Mouse (Mus musculus) midbrain, embryonic 10.5 days (tissue): ENCODE measurements around the gene Atp6v1g3. TPM values are rescaled to one million over a fixed set of nuclear protein-coding genes. Genes with fewer than 3 reads are reported as not detected.

Experiments used
- DNase-seq: peaks from one replicate; pipeline ENCODE4 v3.0.0-alpha.2; 2017; ENCODE audit warnings: low spot score
- H3K27ac ChIP-seq: fragments of 300-500 bp; sonication (generic); replicated peaks from 2 replicates; pipeline ENCODE4 v1.5.1; 2016; ENCODE audit warnings: mild to moderate bottlenecking
- H3K27me3 ChIP-seq: fragments of 300-500 bp; sonication (generic); 2 replicates; pipeline ENCODE4 v1.6.1; 2016; ENCODE audit warnings: low read depth, mild to moderate bottlenecking; ENCODE audit not compliant: poor library complexity, severe bottlenecking
- H3K36me3 ChIP-seq: fragments of 300-500 bp; sonication (generic); 2 replicates; pipeline ENCODE4 v1.6.1; 2016; ENCODE audit warnings: mild to moderate bottlenecking, moderate library complexity
- H3K4me1 ChIP-seq: fragments of 300-500 bp; sonication (generic); 2 replicates; pipeline ENCODE4 v1.6.1; 2016
- H3K4me3 ChIP-seq: fragments of 300-500 bp; sonication (generic); 2 replicates; pipeline ENCODE4 v1.5.1; 2016; ENCODE audit warnings: mild to moderate bottlenecking, moderate library complexity
- H3K9me3 ChIP-seq: fragments of 300-500 bp; sonication (generic); replicated peaks from 2 replicates; pipeline ENCODE4 v1.6.1; 2016; ENCODE audit warnings: mild to moderate bottlenecking
- WGBS: fragments of 180-500 bp; shearing (Covaris S2); methylation state at CpG from one replicate; pipeline ENCODE4 v1.1.7; 2016; 5-methylcytosine and 5-hydroxymethylcytosine counted together
- polyA plus RNA-seq: library from polyadenylated mRNA; unstranded; fragments of >200 nt; fragmentation: Nextera tagmentation; extraction: Ambion mirVana; gene quantifications from 2 replicates; pipeline ENCODE4 v1.2.1, GENCODE M21; 2016

Atp6v1g3 gene
- not detected in 2 replicates for polyA plus RNA-seq

DNA sequence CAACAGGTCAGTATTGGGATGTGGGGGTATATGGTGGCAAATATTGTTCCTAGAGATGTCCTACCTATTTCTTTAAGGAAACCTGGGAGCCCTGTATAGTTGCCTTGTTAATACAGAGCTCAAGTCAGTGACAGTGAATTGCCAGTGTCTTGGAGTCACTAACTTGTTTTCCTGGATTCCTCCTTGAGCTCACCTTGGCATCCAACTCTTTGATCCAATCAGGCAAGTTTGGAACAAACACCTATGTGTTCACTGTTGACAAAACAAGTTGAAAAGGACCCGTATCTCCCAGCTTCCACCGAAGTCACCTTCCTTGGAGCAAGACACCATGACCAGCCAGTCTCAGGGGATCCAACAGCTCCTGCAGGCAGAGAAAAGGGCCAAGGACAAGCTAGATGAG, at the start of gene Atp6v1g3:
Gene Atp6v1g3, plus strand, starts transcription at position 301 of the 400 bp plus-strand sequence.
- H3K27me3 ChIP-seq = no peaks in the 10 kb centered on the region
- no peak within 1 kb of the TSS for H3K4me3 ChIP-seq
- H3K4me1 ChIP-seq = no peaks in the 10 kb centered on the region
- DNase-seq = no peak
- H3K36me3 ChIP-seq = no peaks in the 10 kb centered on the region
- 85% methylated on average over 2 of the region's 2 CpGs for WGBS
- no peak within 1 kb of the TSS for H3K27ac ChIP-seq
- no peaks in the 10 kb centered on the region for H3K9me3 ChIP-seq

- no peak for DNase-seq
- peaks cover 2% of the 10 kb centered on the region; the same call in 1 of the 2 replicates for H3K9me3 ChIP-seq
- H3K36me3 ChIP-seq = no peaks in the 10 kb centered on the region
- no peaks in the 10 kb centered on the region for H3K27me3 ChIP-seq
- no peak overlapping the region for H3K4me3 ChIP-seq
- H3K4me1 ChIP-seq = no peaks in the 10 kb centered on the region
- no peak overlapping the region for H3K27ac ChIP-seq
Measured at GRCm38 (mm10) chr1:138233051-138233450, 40.5 kb upstream of the Atp6v1g3 start.

DNA sequence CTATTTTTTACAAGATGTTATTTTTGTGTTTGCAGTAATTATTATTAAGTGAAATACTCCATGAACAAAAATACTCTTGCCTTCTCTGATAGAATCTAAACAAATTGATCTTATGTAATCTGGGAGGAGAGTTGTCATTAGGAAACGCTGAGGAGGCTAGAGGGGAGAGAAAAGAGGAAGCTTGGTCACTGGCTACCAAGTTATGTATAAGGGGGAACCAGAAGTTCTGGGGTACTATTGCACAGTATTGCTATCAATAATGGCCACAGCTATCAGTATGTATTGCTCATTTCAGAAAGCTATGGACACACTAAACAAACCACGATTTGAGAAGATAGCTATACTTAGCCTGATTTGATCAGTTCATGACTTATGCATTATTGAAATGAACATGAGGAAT, 36.3 kb upstream of the Atp6v1g3 start:
- Histone ChIP-seq H3K27me3 (no peaks in the 10 kb centered on the region), H3K4me1 (no peaks in the 10 kb centered on the region), H3K36me3 (no peaks in the 10 kb centered on the region), H3K9me3 (no peaks in the 10 kb centered on the region), H3K4me3 (no peak overlapping the region), H3K27ac (no peak overlapping the region)
- no peak for DNase-seq
- WGBS = 88% methylated on average over 2 of the region's 2 CpGs

- Histone ChIP-seq H3K27ac (no peak overlapping the region), H3K9me3 (no peaks in the 10 kb centered on the region), H3K36me3 (no peaks in the 10 kb centered on the region), H3K27me3 (no peaks in the 10 kb centered on the region), H3K4me1 (no peaks in the 10 kb centered on the region), H3K4me3 (no peak overlapping the region)
- no peak for DNase-seq
- WGBS = 70% methylated on average over 5 of the region's 5 CpGs
Measured at GRCm38 (mm10) chr1:138243947-138244346, 29.6 kb upstream of the Atp6v1g3 start.

GRCm38 (mm10) chr1:138244485-138244884, 29.1 kb upstream of the Atp6v1g3 start:
- no peaks in the 10 kb centered on the region for H3K4me1 ChIP-seq
- H3K36me3 ChIP-seq = no peaks in the 10 kb centered on the region
- H3K4me3 ChIP-seq = no peak overlapping the region
- no peak for DNase-seq
- H3K27ac ChIP-seq = no peak overlapping the region
- no peaks in the 10 kb centered on the region for H3K9me3 ChIP-seq
- 72% methylated on average over 7 of the region's 7 CpGs for WGBS
- no peaks in the 10 kb centered on the region for H3K27me3 ChIP-seq

GRCm38 (mm10) chr1:138245103-138245502, 28.4 kb upstream of the Atp6v1g3 start:
- WGBS = 93% methylated on average over 4 of the region's 4 CpGs
- Histone ChIP-seq H3K27ac (no peak overlapping the region), H3K27me3 (no peaks in the 10 kb centered on the region), H3K36me3 (no peaks in the 10 kb centered on the region), H3K9me3 (no peaks in the 10 kb centered on the region), H3K4me3 (no peak overlapping the region), H3K4me1 (no peaks in the 10 kb centered on the region)
- DNase-seq = no peak

- WGBS = 99% methylated on average over 3 of the region's 3 CpGs
Measured at GRCm38 (mm10) chr1:138245533-138245932, 28.0 kb upstream of the Atp6v1g3 start.

GRCm38 (mm10) chr1:138246438-138247164, 26.9 kb upstream of the Atp6v1g3 start:
- H3K9me3 ChIP-seq = no peaks in the 10 kb centered on the region
- H3K4me1 ChIP-seq = no peaks in the 10 kb centered on the region
- H3K4me3 ChIP-seq = no peak overlapping the region
- H3K36me3 ChIP-seq = no peaks in the 10 kb centered on the region
- no peaks in the 10 kb centered on the region for H3K27me3 ChIP-seq
- DNase-seq = no peak
- 84% methylated on average over 7 of the region's 7 CpGs for WGBS
- no peak overlapping the region for H3K27ac ChIP-seq

More at GRCm38 (mm10) chr1:138245533-138245932, 28.0 kb upstream of the Atp6v1g3 start:
- Histone ChIP-seq H3K27ac (no peak overlapping the region), H3K9me3 (no peaks in the 10 kb centered on the region), H3K4me3 (no peak overlapping the region), H3K4me1 (no peaks in the 10 kb centered on the region), H3K27me3 (no peaks in the 10 kb centered on the region), H3K36me3 (no peaks in the 10 kb centered on the region)
- DNase-seq = no peak

DNA sequence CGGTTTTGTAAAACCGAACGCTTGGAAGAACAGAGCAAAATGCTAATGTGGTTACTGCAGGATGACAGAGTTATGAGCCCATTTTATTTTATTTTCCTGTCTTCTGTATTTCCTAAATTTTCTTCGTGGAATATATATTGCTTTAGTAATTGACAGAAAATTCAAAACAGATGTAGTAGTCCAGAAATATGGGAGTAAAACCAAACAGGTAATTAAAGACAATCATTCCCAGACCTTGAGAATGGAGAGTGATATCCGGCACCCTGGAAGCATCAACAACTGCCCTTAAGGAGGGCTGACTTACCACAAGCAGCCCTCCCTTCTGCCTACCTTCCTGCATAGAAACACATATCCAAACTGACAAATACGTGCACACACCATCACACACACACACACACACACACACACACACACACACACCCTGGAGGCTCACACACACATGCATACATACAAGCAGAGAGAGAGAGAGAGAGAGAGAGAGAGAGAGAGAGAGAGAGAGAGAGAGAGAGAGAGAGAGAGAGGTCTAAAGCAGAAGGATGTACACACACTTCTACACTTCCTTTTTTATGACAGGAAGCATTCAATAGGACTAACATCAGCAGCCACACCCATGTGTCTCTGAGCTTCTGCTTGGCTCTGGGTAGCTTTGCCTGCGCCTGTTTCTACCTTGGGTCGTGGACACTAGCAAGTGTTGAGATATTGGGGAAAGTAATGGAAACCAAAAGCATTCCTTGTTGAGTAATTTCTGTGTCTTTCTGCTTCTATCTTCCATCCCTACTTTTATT, 25.6 kb upstream of the Atp6v1g3 start:
- H3K27ac ChIP-seq = no peak overlapping the region
- no peak overlapping the region for H3K4me3 ChIP-seq
- H3K36me3 ChIP-seq = no peaks in the 10 kb centered on the region
- DNase-seq = no peak
- H3K27me3 ChIP-seq = no peaks in the 10 kb centered on the region
- 85% methylated on average over 8 of the region's 8 CpGs for WGBS
- H3K9me3 ChIP-seq = no peaks in the 10 kb centered on the region
- H3K4me1 ChIP-seq = no peaks in the 10 kb centered on the region

- Histone ChIP-seq H3K27me3 (no peaks in the 10 kb centered on the region), H3K9me3 (no peaks in the 10 kb centered on the region), H3K4me3 (no peak overlapping the region), H3K36me3 (no peaks in the 10 kb centered on the region), H3K4me1 (no peaks in the 10 kb centered on the region), H3K27ac (no peak overlapping the region)
- no peak for DNase-seq
- WGBS = 88% methylated on average over 2 of the region's 2 CpGs
Measured at GRCm38 (mm10) chr1:138248770-138249169, 24.8 kb upstream of the Atp6v1g3 start.

GRCm38 (mm10) chr1:138250951-138251350, 22.6 kb upstream of the Atp6v1g3 start:
- Histone ChIP-seq H3K9me3 (no peaks in the 10 kb centered on the region), H3K4me3 (no peak overlapping the region), H3K4me1 (no peaks in the 10 kb centered on the region), H3K27me3 (no peaks in the 10 kb centered on the region), H3K36me3 (no peaks in the 10 kb centered on the region), H3K27ac (no peak overlapping the region)
- no peak for DNase-seq
- WGBS = 89% methylated on average over 2 of the region's 2 CpGs

DNA sequence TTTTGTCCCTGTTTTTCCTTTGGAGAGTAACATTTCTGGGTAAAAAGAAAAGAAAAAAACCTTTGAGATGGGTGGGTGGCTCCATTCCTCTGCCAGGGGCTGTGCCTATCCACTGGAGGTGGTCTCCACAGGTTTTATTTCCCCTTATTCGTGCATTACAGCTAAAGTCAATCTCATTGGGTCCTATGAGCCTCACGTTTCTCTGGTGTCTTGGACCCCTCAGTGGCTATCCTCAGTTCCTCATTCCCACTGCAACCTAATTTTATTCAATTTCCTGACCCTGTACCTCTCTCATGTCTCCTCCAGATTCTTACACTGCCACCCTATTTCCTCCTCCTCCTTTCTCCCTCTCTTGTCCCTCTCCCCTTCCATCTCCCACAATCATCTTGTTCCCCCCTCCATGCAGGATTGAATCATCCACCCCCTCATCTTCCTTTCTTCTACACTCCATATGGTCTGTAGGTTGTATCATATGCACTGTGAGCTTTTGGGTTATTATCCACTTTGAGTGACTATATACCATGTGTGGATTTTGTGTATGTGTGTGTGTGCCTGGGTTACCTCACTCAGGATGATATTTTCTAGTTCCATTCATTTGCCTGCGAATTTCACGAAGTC, 17.3 kb upstream of the Atp6v1g3 start:
- whole genome bisulfite sequencing = 86% methylated on average over 4 of the region's 4 CpGs
- H3K27ac ChIP-seq = no peak overlapping the region
- no peak for DNase-seq
- no peak overlapping the region for H3K4me3 ChIP-seq
- no peaks in the 10 kb centered on the region for H3K4me1 ChIP-seq
- no peaks in the 10 kb centered on the region for H3K9me3 ChIP-seq
- H3K27me3 ChIP-seq = no peaks in the 10 kb centered on the region
- H3K36me3 ChIP-seq = no peaks in the 10 kb centered on the region

DNA sequence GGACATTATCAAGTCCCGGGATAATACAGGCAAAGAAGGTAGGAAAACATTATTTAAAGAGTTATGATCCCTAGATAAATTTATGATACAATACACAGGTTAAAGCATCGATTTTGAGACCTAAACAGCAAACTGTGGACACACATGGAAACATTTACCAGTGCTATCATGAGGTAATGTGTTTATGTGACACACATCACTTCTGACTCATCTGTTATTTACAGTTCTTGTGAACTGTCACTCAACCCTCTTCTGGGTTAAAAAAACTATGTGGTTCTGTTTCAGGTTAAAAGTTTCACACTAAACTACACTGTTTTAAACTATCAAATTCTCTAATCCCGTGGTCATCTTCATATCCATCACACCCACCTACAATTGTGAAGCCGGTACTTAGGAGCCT, 14.8 kb upstream of the Atp6v1g3 start:
- Histone ChIP-seq H3K9me3 (no peaks in the 10 kb centered on the region), H3K4me1 (no peaks in the 10 kb centered on the region)
- 83% methylated on average over 4 of the region's 4 CpGs for WGBS

More for the DNA sequence above, 14.8 kb upstream of the Atp6v1g3 start:
- H3K36me3 ChIP-seq = no peaks in the 10 kb centered on the region
- H3K27ac ChIP-seq = no peak overlapping the region
- no peak for DNase-seq
- no peaks in the 10 kb centered on the region for H3K27me3 ChIP-seq
- H3K4me3 ChIP-seq = no peak overlapping the region
